ENCODE assay signal across 8 mouse cellular contexts in the genomic region with DNA sequence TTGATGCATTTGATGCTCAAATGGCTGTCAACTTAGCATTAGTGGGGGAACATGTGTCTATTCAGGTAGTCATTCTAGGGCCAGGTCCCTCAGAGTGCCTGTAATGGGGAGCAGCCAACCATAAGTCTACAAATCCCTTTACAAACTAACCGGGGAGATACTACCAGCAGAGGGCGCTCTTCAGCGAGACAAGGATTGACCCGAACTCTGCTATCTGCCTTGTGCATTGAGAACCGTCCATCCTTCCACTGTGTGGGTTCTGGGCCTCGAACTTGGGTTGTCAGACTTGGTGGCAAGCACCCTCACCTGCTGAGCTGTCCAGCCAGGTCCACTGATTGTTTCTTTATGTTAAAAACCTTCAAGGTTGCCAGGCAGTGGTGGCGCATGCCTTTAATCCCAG. TPM values are rescaled to one million over a fixed set of nuclear protein-coding genes. Genes with fewer than 3 reads are reported as not detected.
A peak's percentile ranks its signal among the peaks of the same experiment; 100 is the strongest.
DNase-seq lines count a peak whose midpoint lies in the region; ATAC-seq and TF ChIP-seq lines count a peak whose summit lies in the region.

No protein-coding gene starts in this region.

- H3K27me3 ChIP-seq in midbrain, embryonic 11.5 days (ENCODE audit: control insufficient read depth, insufficient read depth, low read length): no peaks in the 10 kb centered on the region
- H3K27me3 ChIP-seq in midbrain, embryonic 15.5 days (replicated peaks): no peaks in the 10 kb centered on the region
- H3K27me3 ChIP-seq in embryonic facial prominence, embryonic 10.5 days (replicated peaks; ENCODE audit: low read depth, poor library complexity, severe bottlenecking): no peaks in the 10 kb centered on the region; the same call in 1 of the 2 replicates
- no peaks in the 10 kb centered on the region for H3K27me3 ChIP-seq in hindbrain, postnatal 0 days (ENCODE audit: insufficient read depth, low read length)
- no peaks in the 10 kb centered on the region for H3K27me3 ChIP-seq in liver, embryonic 11.5 days (replicated peaks; ENCODE audit: control insufficient read depth, insufficient read depth, low read length)

- DNase-seq in midbrain, embryonic 11.5 days (ENCODE audit: low spot score, missing footprints): peak; percentile 96
- DNase-seq in adrenal gland, adult 8-10 months: peak; percentile 60
- peak; percentile 78 for DNase-seq in embryonic facial prominence, embryonic 10.5 days (ENCODE audit: low spot score)
- peak; percentile 80 for DNase-seq in hindbrain, postnatal 0 days (ENCODE audit: low spot score)
- DNase-seq in liver, embryonic 11.5 days (ENCODE audit: low spot score): peak; percentile 72
- peak; percentile 58 for DNase-seq in retina, adult 2 months (ENCODE audit: low read depth, low spot score)
- DNase-seq in thymus, postnatal 36 days: peak; percentile 67 to 75

- peak; percentile 80 for TF ChIP-seq CTCF in hindbrain, postnatal 0 days (IDR thresholded peaks at IDR 0.05; ENCODE audit: low read depth)

- no peak overlapping the region for H3K4me3 ChIP-seq in midbrain, embryonic 11.5 days (ENCODE audit: low read depth, low read length)
- H3K4me3 ChIP-seq in midbrain, embryonic 15.5 days: no peak overlapping the region
- no peak overlapping the region for H3K4me3 ChIP-seq in embryonic facial prominence, embryonic 10.5 days
- H3K4me3 ChIP-seq in hindbrain, postnatal 0 days (ENCODE audit: low read length): no peak overlapping the region
- H3K4me3 ChIP-seq in liver, embryonic 11.5 days (ENCODE audit: low read depth, low read length): no peak overlapping the region

- H3K4me2 ChIP-seq in midbrain, embryonic 11.5 days: no peak overlapping the region
- H3K4me2 ChIP-seq in midbrain, embryonic 15.5 days: no peak overlapping the region
- H3K4me2 ChIP-seq in hindbrain, postnatal 0 days (ENCODE audit: low read depth, low read length): no peak overlapping the region
- no peak overlapping the region for H3K4me2 ChIP-seq in liver, embryonic 11.5 days

- no peaks in the 10 kb centered on the region for H3K9me3 ChIP-seq in midbrain, embryonic 11.5 days (ENCODE audit: control insufficient read depth, low read length)
- no peaks in the 10 kb centered on the region for H3K9me3 ChIP-seq in midbrain, embryonic 15.5 days
- no peaks in the 10 kb centered on the region; the same call in 1 of the 2 replicates for H3K9me3 ChIP-seq in embryonic facial prominence, embryonic 10.5 days
- 0 out of 2 replicates have a peak, but pooled peaks cover 2% of the 10 kb centered on the region for H3K9me3 ChIP-seq in hindbrain, postnatal 0 days (ENCODE audit: low read length)
- H3K9me3 ChIP-seq in liver, embryonic 11.5 days (ENCODE audit: control insufficient read depth, low read length): no peaks in the 10 kb centered on the region

- no peaks in the 10 kb centered on the region for H3K36me3 ChIP-seq in midbrain, embryonic 11.5 days (ENCODE audit: control insufficient read depth, insufficient read depth, low read length)
- H3K36me3 ChIP-seq in midbrain, embryonic 15.5 days (replicated peaks): no peaks in the 10 kb centered on the region
- H3K36me3 ChIP-seq in embryonic facial prominence, embryonic 10.5 days (replicated peaks): no peaks in the 10 kb centered on the region
- no peaks in the 10 kb centered on the region for H3K36me3 ChIP-seq in hindbrain, postnatal 0 days (ENCODE audit: insufficient read depth, low read length)
- no peaks in the 10 kb centered on the region for H3K36me3 ChIP-seq in liver, embryonic 11.5 days (ENCODE audit: control insufficient read depth, insufficient read depth, low read length)

- 21% methylated on average over 7 of the region's 7 CpGs for WGBS in midbrain, embryonic 11.5 days
- WGBS in midbrain, embryonic 15.5 days: 18% methylated on average over 7 of the region's 7 CpGs
- 21% methylated on average over 7 of the region's 7 CpGs for WGBS in embryonic facial prominence, embryonic 10.5 days
- 26% methylated on average over 7 of the region's 7 CpGs for WGBS in hindbrain, postnatal 0 days
- 20% methylated on average over 7 of the region's 7 CpGs for WGBS in liver, embryonic 11.5 days

- H3K4me1 ChIP-seq in midbrain, embryonic 11.5 days (ENCODE audit: control insufficient read depth, insufficient read depth, low read length): no peaks in the 10 kb centered on the region
- peaks cover 3% of the 10 kb centered on the region; the same call in 1 of the 2 replicates for H3K4me1 ChIP-seq in midbrain, embryonic 15.5 days
- peaks cover 16% of the 10 kb centered on the region for H3K4me1 ChIP-seq in embryonic facial prominence, embryonic 10.5 days
- no peaks in the 10 kb centered on the region for H3K4me1 ChIP-seq in hindbrain, postnatal 0 days (ENCODE audit: insufficient read depth, low read length)
- no peaks in the 10 kb centered on the region; the same call in 1 of the 2 replicates for H3K4me1 ChIP-seq in liver, embryonic 11.5 days (replicated peaks; ENCODE audit: control insufficient read depth, insufficient read depth, low read length)

- H3K27ac ChIP-seq in midbrain, embryonic 11.5 days (ENCODE audit: low read depth, low read length): no peak overlapping the region
- H3K27ac ChIP-seq in midbrain, embryonic 15.5 days: no peak overlapping the region
- no peak overlapping the region for H3K27ac ChIP-seq in embryonic facial prominence, embryonic 10.5 days (replicated peaks)
- H3K27ac ChIP-seq in hindbrain, postnatal 0 days: no peak overlapping the region
- no peak overlapping the region for H3K27ac ChIP-seq in liver, embryonic 11.5 days (ENCODE audit: low read depth, low read length)

- ATAC-seq in midbrain, embryonic 11.5 days (ENCODE audit: low FRiP score): no peak
- no peak for ATAC-seq in midbrain, embryonic 15.5 days (replicated peaks)
- 0 out of 2 replicates have a peak, but pooled peaks have one; percentile 22 for ATAC-seq in hindbrain, postnatal 0 days
- ATAC-seq in liver, embryonic 11.5 days (replicated peaks; ENCODE audit: low FRiP score): peak; percentile 51

- no peak overlapping the region for H3K9ac ChIP-seq in midbrain, embryonic 11.5 days (ENCODE audit: low read length)
- H3K9ac ChIP-seq in midbrain, embryonic 15.5 days: no peak overlapping the region
- no peak overlapping the region for H3K9ac ChIP-seq in hindbrain, postnatal 0 days (replicated peaks; ENCODE audit: low read length)
- no peak overlapping the region for H3K9ac ChIP-seq in liver, embryonic 11.5 days (ENCODE audit: low read depth, low read length)

RNA-seq across cellular contexts. Expression of a gene that starts 23.1 kb away (rescaled TPM):
- 0.54 and 0.89 TPM in 2 replicates for polyA plus RNA-seq in midbrain, embryonic 11.5 days (2014; fragmentation: Nextera tagmentation; extraction: Ambion mirVana)
- polyA plus RNA-seq in midbrain, embryonic 15.5 days (2015; fragmentation: Nextera tagmentation; extraction: Ambion mirVana): 1.4 and 1.6 TPM in 2 replicates
- total RNA-seq in adrenal gland, adult 8-10 months (2022): 10 to 100 TPM; 13.3 to 32.9 (median 13.7) TPM
- 1.4 and 1.8 TPM in 2 replicates for polyA plus RNA-seq in embryonic facial prominence, embryonic 10.5 days (2016; fragmentation: Nextera tagmentation; extraction: Ambion mirVana)
- total RNA-seq in hindbrain, postnatal 0 days (2014; rRNA removed): 20.7 and 23.4 TPM in 2 replicates
- 12.1 and 13.5 TPM in 2 replicates for polyA plus RNA-seq in hindbrain, postnatal 0 days (2015; fragmentation: Nextera tagmentation; extraction: Ambion mirVana)
- polyA plus RNA-seq in liver, embryonic 11.5 days (2014; fragmentation: Nextera tagmentation; extraction: Ambion mirVana): 1.3 and 1.6 TPM in 2 replicates

Comparison
In these comparisons a context has a peak if more than half of its experiments do, and no peak if none do; other contexts are left out.
1. ATAC-seq: peak in hindbrain, postnatal 0 days (single experiment) and liver, embryonic 11.5 days (single experiment); none in midbrain, embryonic 11.5 days (single experiment) and midbrain, embryonic 15.5 days (single experiment).
2. Peak in every context shown above with its lines, with median percentiles within 50 percentile points of each other: DNase-seq.